Mouse (Mus musculus): ENCODE measurements around the gene Ubqlnl.

Ubqlnl gene

GRCm38 (mm10) chr7:104150456-104150855 is at the start of gene Ubqlnl:
Gene Ubqlnl (minus strand): TSS chr7:104150556.
- no peak for DNase-seq

- DNase-seq = peak; percentile 14
Measured at GRCm38 (mm10) chr7:104199822-104200221, 49.5 kb upstream of the Ubqlnl start.

GRCm38 (mm10) chr7:104195885-104196284 is 45.5 kb upstream of the Ubqlnl start, which contains the start of gene Olfr649:
Gene Olfr649 (minus strand): TSS chr7:104195985.
- no peak for DNase-seq

GRCm38 (mm10) chr7:104191275-104191674 is 40.9 kb upstream of the Ubqlnl start:
- DNase-seq = no peak

- no peak for DNase-seq
Measured at GRCm38 (mm10) chr7:104183292-104183691, 32.9 kb upstream of the Ubqlnl start, which contains the start of gene Olfr648. Gene Olfr648 (minus strand): TSS chr7:104183392.

- no peak for DNase-seq
Measured at GRCm38 (mm10) chr7:104179074-104179473, 28.7 kb upstream of the Ubqlnl start.

- DNase-seq = no peak
Measured at GRCm38 (mm10) chr7:104178422-104179054, 28.2 kb upstream of the Ubqlnl start.

GRCm38 (mm10) chr7:104175085-104175484 is 24.7 kb upstream of the Ubqlnl start:
- no peak for DNase-seq

GRCm38 (mm10) chr7:104169634-104170204 is 19.4 kb upstream of the Ubqlnl start:
- no peak for DNase-seq

- no peak for DNase-seq
Measured at GRCm38 (mm10) chr7:104167105-104167504, 16.7 kb upstream of the Ubqlnl start.

- DNase-seq = no peak
Measured at GRCm38 (mm10) chr7:104143179-104143578, 7.2 kb downstream of the Ubqlnl start, which contains the start of gene Ubqln3. Gene Ubqln3 (minus strand): TSS chr7:104143279.

GRCm38 (mm10) chr7:104137305-104137704 is 13.1 kb downstream of the Ubqlnl start, which contains the start of gene Olfr643:
Gene Olfr643 (minus strand): TSS chr7:104137405.
- DNase-seq = no peak

- DNase-seq = no peak
Measured at GRCm38 (mm10) chr7:104129726-104130125, 20.6 kb downstream of the Ubqlnl start, which contains the start of gene Ubqln5. Gene Ubqln5 (minus strand): TSS chr7:104129826.

GRCm38 (mm10) chr7:104104757-104104972 is 45.7 kb downstream of the Ubqlnl start, which contains the start of gene Olfr646:
Gene Olfr646 (plus strand): TSS chr7:104104873.
- DNase-seq = no peak

- no peak for DNase-seq
Measured at GRCm38 (mm10) chr7:104103913-104104756, 46.2 kb downstream of the Ubqlnl start.

Measured in layer of hippocampus, adult 9-11 months (tissue).